Mouse (Mus musculus) limb, embryonic 14.5 days (tissue): ENCODE results near the gene Pde1c. TPM values are rescaled to one million over a fixed set of nuclear protein-coding genes. Genes with fewer than 3 reads are reported as not detected.

Experiments used
- ATAC-seq: fragments of 200-750 bp; cut with Nextera tagmentation; 2 replicates; pipeline ENCODE4 v1.8.0; 2017; ENCODE audit warnings: low read depth, moderate number of reproducible peaks, moderate TSS enrichment; ENCODE audit not compliant: low FRiP score
- DNase-seq: peaks from one replicate; pipeline ENCODE4 v3.0.0-alpha.2; 2015; ENCODE audit warnings: low spot score
- H3K27ac ChIP-seq: fragments of 300-500 bp; sonication (generic); replicated peaks from 2 replicates; pipeline ENCODE4 v1.5.1; 2014; ENCODE audit warnings: low read depth, mild to moderate bottlenecking, low read length, moderate library complexity, mixed read lengths
- H3K27me3 ChIP-seq: fragments of 300-500 bp; sonication (generic); 2 replicates; pipeline ENCODE4 v1.6.1; 2014; ENCODE audit warnings: low read length, mixed read lengths; ENCODE audit not compliant: control insufficient read depth, insufficient read depth
- H3K36me3 ChIP-seq: fragments of 300-500 bp; sonication (generic); 2 replicates; pipeline ENCODE4 v1.6.1; 2014; ENCODE audit warnings: mild to moderate bottlenecking, low read length, moderate library complexity, mixed read lengths; ENCODE audit not compliant: control insufficient read depth, insufficient read depth
- H3K4me1 ChIP-seq: fragments of 300-500 bp; sonication (generic); 2 replicates; pipeline ENCODE4 v1.6.1; 2014; ENCODE audit warnings: antibody characterized with exemption, low read length, mixed read lengths; ENCODE audit not compliant: control insufficient read depth, insufficient read depth
- H3K4me2 ChIP-seq: fragments of 300-500 bp; sonication (generic); replicated peaks from 2 replicates; pipeline ENCODE4 v1.6.1; 2014; ENCODE audit warnings: low read depth, mild to moderate bottlenecking, low read length, moderate library complexity; ENCODE audit not compliant: severe bottlenecking
- H3K4me3 ChIP-seq: fragments of 300-500 bp; sonication (generic); replicated peaks from 2 replicates; pipeline ENCODE4 v1.5.1; 2014; ENCODE audit warnings: low read length
- H3K9ac ChIP-seq: fragments of 300-500 bp; sonication (generic); 2 replicates; pipeline ENCODE4 v1.6.1; 2014; ENCODE audit warnings: mild to moderate bottlenecking, low read depth, low read length, moderate library complexity; ENCODE audit not compliant: severe bottlenecking
- H3K9me3 ChIP-seq: fragments of 300-500 bp; sonication (generic); 2 replicates; pipeline ENCODE4 v1.6.1; 2016; ENCODE audit warnings: low read length; ENCODE audit not compliant: control insufficient read depth
- POLR2A ChIP-seq: fragments of 200-500 bp; IDR thresholded peaks from 2 replicates; pipeline ENCODE4 v1.8.0; 2012; ENCODE audit warnings: inconsistent platforms, mild to moderate bottlenecking, moderate library complexity, borderline replicate concordance; ENCODE audit not compliant: insufficient read depth, insufficient read length; ENCODE audit errors: extremely low read depth
- WGBS: fragments of 180-500 bp; shearing (Covaris S2); extraction: QIAGEN DNeasy Blood & Tissue Kit; methylation state at CpG from one replicate; pipeline ENCODE4 v1.1.7; 2014; 5-methylcytosine and 5-hydroxymethylcytosine counted together
- polyA plus RNA-seq, 2 experiments: library from polyadenylated mRNA; depleted of rRNA in 1 of 2; stranded (reverse) in 1 of 2; unstranded in 1 of 2; fragments of >200 nt; fragmentation: Nextera tagmentation in 1 of 2; extraction: Ambion mirVana in 1 of 2; gene quantifications; 2 replicates each; pipeline versions ENCODE4 v1.2.1 to v1.2.3; 2012 to 2014

The Pde1c gene
- polyA plus RNA-seq, 2 experiments, result 2.2 to 2.4 TPM

GRCm38 (mm10) chr6:56049104-56049503 is 519.8 kb downstream of the Pde1c start:
- TF ChIP-seq POLR2A, result no peak
- ATAC-seq, result no peak
- Histone ChIP-seq H3K27ac (no peak overlapping the region), H3K4me3 (no peak overlapping the region), H3K9ac (no peak overlapping the region), H3K27me3 (no peaks in the 10 kb centered on the region), H3K4me1 (no peaks in the 10 kb centered on the region), H3K9me3 (no peaks in the 10 kb centered on the region), H3K4me2 (no peak overlapping the region), H3K36me3 (no peaks in the 10 kb centered on the region)
- whole genome bisulfite sequencing, result 31% methylated on average over 4 of the region's 4 CpGs
- DNase-seq, result peak; percentile 58

GRCm38 (mm10) chr6:56048580-56048979 is 520.3 kb downstream of the Pde1c start:
- no peak for DNase-seq
- H3K4me3 ChIP-seq, result no peak overlapping the region
- no peak overlapping the region for H3K27ac ChIP-seq
- no peak for TF ChIP-seq POLR2A
- 84% methylated on average over 3 of the region's 3 CpGs for WGBS
- no peak for ATAC-seq
- no peaks in the 10 kb centered on the region for H3K36me3 ChIP-seq
- no peak overlapping the region for H3K9ac ChIP-seq
- H3K4me1 ChIP-seq, result no peaks in the 10 kb centered on the region
- H3K9me3 ChIP-seq, result no peaks in the 10 kb centered on the region
- no peak overlapping the region for H3K4me2 ChIP-seq
- H3K27me3 ChIP-seq, result no peaks in the 10 kb centered on the region

GRCm38 (mm10) chr6:56044716-56045115 is 524.2 kb downstream of the Pde1c start:
- no peaks in the 10 kb centered on the region for H3K9me3 ChIP-seq
- H3K9ac ChIP-seq, result no peak overlapping the region
- ATAC-seq (no peak), DNase-seq (no peak)
- H3K27me3 ChIP-seq, result no peaks in the 10 kb centered on the region
- H3K4me3 ChIP-seq, result no peak overlapping the region
- H3K4me2 ChIP-seq, result no peak overlapping the region
- TF ChIP-seq POLR2A, result no peak
- H3K4me1 ChIP-seq, result 0 out of 2 replicates have a peak, but pooled peaks cover under 1% of the 10 kb centered on the region
- H3K27ac ChIP-seq, result no peak overlapping the region
- no peaks in the 10 kb centered on the region for H3K36me3 ChIP-seq
- WGBS, result 73% methylated on average over 1 of the region's 1 CpGs

- Histone ChIP-seq H3K9ac (no peak overlapping the region), H3K4me2 (no peak overlapping the region), H3K27me3 (no peaks in the 10 kb centered on the region), H3K4me1 (peaks cover 3% of the 10 kb centered on the region; the same call in 1 of the 2 replicates), H3K27ac (no peak overlapping the region), H3K9me3 (no peaks in the 10 kb centered on the region), H3K36me3 (no peaks in the 10 kb centered on the region), H3K4me3 (no peak overlapping the region)
- ATAC-seq (no peak), DNase-seq (no peak)
- no peak for TF ChIP-seq POLR2A
- 65% methylated on average over 5 of the region's 5 CpGs for WGBS
These were observed 524.6 kb downstream of the Pde1c start for GRCm38 (mm10) chr6:56044270-56044669.

- Histone ChIP-seq H3K9ac (no peak overlapping the region), H3K27ac (no peak overlapping the region), H3K4me2 (no peak overlapping the region), H3K4me1 (peaks cover 3% of the 10 kb centered on the region; the same call in 1 of the 2 replicates), H3K27me3 (no peaks in the 10 kb centered on the region), H3K4me3 (no peak overlapping the region), H3K9me3 (no peaks in the 10 kb centered on the region), H3K36me3 (no peaks in the 10 kb centered on the region)
- ATAC-seq, result no peak
- no peak for DNase-seq
- no peak for TF ChIP-seq POLR2A
- 29% methylated on average over 4 of the region's 4 CpGs for WGBS
These were observed 529.3 kb downstream of the Pde1c start for GRCm38 (mm10) chr6:56039476-56040055.

- ATAC-seq, result no peak
- no peaks in the 10 kb centered on the region for H3K9me3 ChIP-seq
- peaks cover 3% of the 10 kb centered on the region; the same call in 1 of the 2 replicates for H3K4me1 ChIP-seq
- H3K4me3 ChIP-seq, result no peak overlapping the region
- H3K4me2 ChIP-seq, result no peak overlapping the region
- no peak overlapping the region for H3K9ac ChIP-seq
- H3K27ac ChIP-seq, result no peak overlapping the region
- 72% methylated on average over 10 of the region's 10 CpGs for WGBS
- no peak for DNase-seq
- H3K36me3 ChIP-seq, result no peaks in the 10 kb centered on the region
- TF ChIP-seq POLR2A, result no peak
- no peaks in the 10 kb centered on the region for H3K27me3 ChIP-seq
These were observed 533.8 kb downstream of the Pde1c start for GRCm38 (mm10) chr6:56035054-56035453.
